Mouse (Mus musculus) limb, embryonic 14.5 days (tissue): ENCODE results near the gene Ntrk1. TPM values are rescaled to one million over a fixed set of nuclear protein-coding genes. Genes with fewer than 3 reads are reported as not detected.

Experiments
- ATAC-seq: fragments of 200-750 bp; cut with Nextera tagmentation; 2 replicates; pipeline ENCODE4 v1.8.0; 2017; ENCODE audit warnings: low read depth, moderate number of reproducible peaks, moderate TSS enrichment; ENCODE audit not compliant: low FRiP score
- DNase-seq: peaks from one replicate; pipeline ENCODE4 v3.0.0-alpha.2; 2015; ENCODE audit warnings: low spot score
- H3K27ac ChIP-seq: fragments of 300-500 bp; sonication (generic); replicated peaks from 2 replicates; pipeline ENCODE4 v1.5.1; 2014; ENCODE audit warnings: low read depth, mild to moderate bottlenecking, low read length, moderate library complexity, mixed read lengths
- H3K27me3 ChIP-seq: fragments of 300-500 bp; sonication (generic); 2 replicates; pipeline ENCODE4 v1.6.1; 2014; ENCODE audit warnings: low read length, mixed read lengths; ENCODE audit not compliant: control insufficient read depth, insufficient read depth
- H3K36me3 ChIP-seq: fragments of 300-500 bp; sonication (generic); 2 replicates; pipeline ENCODE4 v1.6.1; 2014; ENCODE audit warnings: mild to moderate bottlenecking, low read length, moderate library complexity, mixed read lengths; ENCODE audit not compliant: control insufficient read depth, insufficient read depth
- H3K4me1 ChIP-seq: fragments of 300-500 bp; sonication (generic); 2 replicates; pipeline ENCODE4 v1.6.1; 2014; ENCODE audit warnings: antibody characterized with exemption, low read length, mixed read lengths; ENCODE audit not compliant: control insufficient read depth, insufficient read depth
- H3K4me2 ChIP-seq: fragments of 300-500 bp; sonication (generic); replicated peaks from 2 replicates; pipeline ENCODE4 v1.6.1; 2014; ENCODE audit warnings: low read depth, mild to moderate bottlenecking, low read length, moderate library complexity; ENCODE audit not compliant: severe bottlenecking
- H3K4me3 ChIP-seq: fragments of 300-500 bp; sonication (generic); replicated peaks from 2 replicates; pipeline ENCODE4 v1.5.1; 2014; ENCODE audit warnings: low read length
- H3K9ac ChIP-seq: fragments of 300-500 bp; sonication (generic); 2 replicates; pipeline ENCODE4 v1.6.1; 2014; ENCODE audit warnings: mild to moderate bottlenecking, low read depth, low read length, moderate library complexity; ENCODE audit not compliant: severe bottlenecking
- H3K9me3 ChIP-seq: fragments of 300-500 bp; sonication (generic); 2 replicates; pipeline ENCODE4 v1.6.1; 2016; ENCODE audit warnings: low read length; ENCODE audit not compliant: control insufficient read depth
- POLR2A ChIP-seq: fragments of 200-500 bp; IDR thresholded peaks from 2 replicates; pipeline ENCODE4 v1.8.0; 2012; ENCODE audit warnings: inconsistent platforms, mild to moderate bottlenecking, moderate library complexity, borderline replicate concordance; ENCODE audit not compliant: insufficient read depth, insufficient read length; ENCODE audit errors: extremely low read depth
- WGBS: fragments of 180-500 bp; shearing (Covaris S2); extraction: QIAGEN DNeasy Blood & Tissue Kit; methylation state at CpG from one replicate; pipeline ENCODE4 v1.1.7; 2014; 5-methylcytosine and 5-hydroxymethylcytosine counted together
- polyA plus RNA-seq, 2 experiments: library from polyadenylated mRNA; depleted of rRNA in 1 of 2; stranded (reverse) in 1 of 2; unstranded in 1 of 2; fragments of >200 nt; fragmentation: Nextera tagmentation in 1 of 2; extraction: Ambion mirVana in 1 of 2; gene quantifications; 2 replicates each; pipeline versions ENCODE4 v1.2.1 to v1.2.3; 2012 to 2014

Gene Ntrk1
- polyA plus RNA-seq, 2 experiments = 2.1 to 2.7 TPM

DNA sequence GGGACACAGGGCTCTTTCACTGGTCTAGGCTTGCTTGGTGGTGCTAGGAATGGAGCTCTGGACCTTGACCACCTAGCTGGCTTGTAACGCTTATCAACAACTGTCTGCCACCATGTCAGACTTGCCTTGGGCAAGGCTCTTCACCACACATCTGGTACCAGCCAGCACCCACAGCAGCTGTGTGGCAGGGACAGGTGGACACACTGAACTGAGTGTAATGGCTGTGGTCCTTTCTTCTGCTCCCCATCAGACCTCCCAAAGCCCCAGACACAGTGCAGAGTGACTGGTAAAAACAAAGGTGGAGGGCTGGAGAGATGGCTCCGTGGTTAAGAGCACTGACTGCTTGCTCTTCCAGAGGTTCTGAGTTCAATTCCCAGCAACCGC, 28.7 kb downstream of the Ntrk1 start:
- WGBS = 80% methylated on average over 3 of the region's 3 CpGs
- no peak overlapping the region for H3K4me3 ChIP-seq
- no peak for DNase-seq
- H3K4me2 ChIP-seq = no peak overlapping the region
- TF ChIP-seq POLR2A = no peak
- no peak for ATAC-seq
- H3K9me3 ChIP-seq = no peaks in the 10 kb centered on the region
- no peaks in the 10 kb centered on the region for H3K36me3 ChIP-seq
- no peaks in the 10 kb centered on the region for H3K27me3 ChIP-seq
- H3K27ac ChIP-seq = no peak overlapping the region
- H3K9ac ChIP-seq = no peak overlapping the region
- H3K4me1 ChIP-seq = peaks cover 54% of the 10 kb centered on the region

DNA sequence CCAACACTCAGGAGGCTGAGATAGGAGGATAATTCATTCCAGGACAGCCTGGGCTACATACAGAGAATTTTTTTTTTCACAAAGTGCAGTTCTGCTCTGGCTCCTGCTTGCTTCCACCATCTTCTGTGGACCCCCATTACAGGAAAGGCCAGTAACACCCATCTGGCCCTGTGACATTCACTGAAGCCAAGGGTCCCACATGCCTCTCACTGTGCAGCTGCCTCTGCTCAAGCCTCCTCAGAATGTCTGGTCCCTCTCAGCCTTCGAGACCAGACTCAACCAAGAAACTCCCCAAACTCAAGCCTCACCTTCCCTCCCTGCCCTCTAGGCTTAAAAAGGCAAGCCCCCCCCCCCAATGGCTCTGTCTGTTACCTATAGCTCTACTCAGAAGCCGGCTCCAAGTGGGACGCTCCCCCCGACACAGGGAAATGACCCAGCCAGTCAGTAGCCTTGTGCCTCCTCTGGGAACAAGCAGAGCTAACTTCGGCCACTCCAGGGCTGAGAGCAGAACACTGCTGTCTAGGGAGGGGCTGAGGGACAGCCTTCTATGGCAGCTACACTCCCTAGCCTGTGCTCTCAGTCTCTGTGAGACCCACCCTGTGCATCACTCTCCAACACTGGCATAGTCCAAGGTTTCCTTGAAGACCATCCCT, 29.2 kb downstream of the Ntrk1 start:
- Histone ChIP-seq H3K27me3 (no peaks in the 10 kb centered on the region), H3K4me2 (peak overlapping the region; percentile 41; the same call in 1 of the 2 replicates), H3K36me3 (no peaks in the 10 kb centered on the region), H3K9ac (no peak overlapping the region), H3K27ac (peak overlapping the region; percentile 88), H3K9me3 (no peaks in the 10 kb centered on the region), H3K4me1 (peaks cover 56% of the 10 kb centered on the region), H3K4me3 (no peak overlapping the region)
- no peak for TF ChIP-seq POLR2A
- ATAC-seq = no peak
- no peak for DNase-seq
- WGBS = 59% methylated on average over 5 of the region's 5 CpGs

DNA sequence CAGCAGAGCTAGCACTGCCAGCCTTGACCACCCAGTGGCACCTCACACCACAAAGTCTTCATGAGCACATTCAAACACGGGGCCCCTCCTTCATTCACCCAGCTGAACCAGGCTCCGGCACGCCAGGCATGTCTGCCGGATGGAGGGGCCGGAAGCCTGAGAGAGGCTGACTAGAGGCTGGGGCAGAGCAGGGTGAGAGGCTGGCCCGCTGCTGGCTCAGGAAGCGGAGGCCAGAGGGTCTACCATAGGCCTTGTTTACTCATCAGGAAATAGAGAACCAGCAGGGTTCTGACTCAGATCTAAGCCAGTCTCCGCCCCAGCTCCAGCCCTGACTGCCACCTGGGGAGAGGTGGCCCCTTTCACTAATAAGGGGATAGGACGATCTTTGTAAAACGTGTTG, 29.9 kb downstream of the Ntrk1 start:
- Histone ChIP-seq H3K27ac (peak overlapping the region; percentile 88), H3K4me1 (peaks cover 56% of the 10 kb centered on the region), H3K9ac (peak overlapping the region; percentile 25; the same call in 1 of the 2 replicates), H3K4me2 (peak overlapping the region; percentile 41; the same call in 1 of the 2 replicates), H3K27me3 (no peaks in the 10 kb centered on the region), H3K4me3 (no peak overlapping the region), H3K9me3 (no peaks in the 10 kb centered on the region), H3K36me3 (no peaks in the 10 kb centered on the region)
- TF ChIP-seq POLR2A = no peak
- ATAC-seq = no peak
- 9% methylated on average over 10 of the region's 10 CpGs for WGBS
- DNase-seq = no peak

DNA sequence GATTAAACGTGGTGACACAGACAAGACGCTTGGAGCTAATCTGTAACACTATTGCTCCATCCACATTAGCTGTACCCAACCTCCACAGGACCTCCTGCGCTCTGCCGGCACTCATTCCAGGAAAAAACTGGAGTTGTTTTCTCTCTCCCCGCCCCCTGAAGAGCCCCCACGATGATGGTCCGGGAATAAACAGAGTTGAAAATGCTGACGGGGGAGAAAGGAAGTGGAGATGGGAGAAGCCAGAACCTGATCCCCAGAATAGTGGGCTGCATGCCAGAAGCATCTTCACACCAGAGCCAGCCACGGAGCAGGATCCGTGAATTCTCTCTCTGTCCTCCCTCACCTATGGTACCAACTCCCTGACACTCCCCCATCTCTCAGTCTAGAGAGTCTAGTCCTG, 30.5 kb downstream of the Ntrk1 start:
- H3K4me3 ChIP-seq = no peak overlapping the region
- peak; percentile 52 for DNase-seq
- 23% methylated on average over 10 of the region's 10 CpGs for WGBS
- peak; percentile 2; the same call in 1 of the 2 replicates for ATAC-seq
- no peaks in the 10 kb centered on the region for H3K27me3 ChIP-seq
- H3K4me1 ChIP-seq = peaks cover 56% of the 10 kb centered on the region
- peaks cover under 1% of the 10 kb centered on the region; the same call in 1 of the 2 replicates for H3K36me3 ChIP-seq
- peak overlapping the region; percentile 41 for H3K4me2 ChIP-seq
- H3K9me3 ChIP-seq = no peaks in the 10 kb centered on the region
- H3K27ac ChIP-seq = peak overlapping the region; percentile 88
- no peak for TF ChIP-seq POLR2A
- 0 out of 2 replicates have a peak overlapping the region, but pooled peaks have one; percentile 38 for H3K9ac ChIP-seq

DNA sequence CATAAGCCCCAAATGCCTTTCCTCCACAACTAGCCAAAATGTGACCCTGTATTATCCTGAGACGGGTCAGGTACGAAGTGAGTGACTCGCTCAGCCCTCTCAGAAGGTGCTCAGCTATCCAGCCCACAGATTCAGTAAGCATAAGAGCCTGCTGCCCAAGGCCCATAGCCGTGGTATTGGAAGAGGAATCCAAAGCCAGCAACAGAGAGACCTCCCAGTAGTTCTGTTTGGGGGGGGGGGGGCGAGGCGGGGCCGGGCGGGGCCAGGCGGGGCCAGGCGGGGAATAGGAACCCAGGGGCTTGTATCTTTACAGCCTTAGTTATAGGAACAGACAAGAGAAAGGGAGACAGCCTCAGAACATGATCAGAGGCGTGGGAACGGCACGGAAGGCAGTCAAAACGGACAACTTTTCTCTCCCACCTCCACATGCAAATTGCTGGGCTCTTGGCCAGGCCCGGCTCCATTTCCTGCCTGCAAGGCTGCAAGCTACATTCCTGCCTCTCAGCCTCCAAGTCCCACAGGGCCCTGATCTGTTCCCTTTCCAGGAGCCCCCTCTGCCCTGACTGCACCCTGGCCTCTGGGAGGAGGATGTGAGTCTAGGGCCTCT, 31.2 kb downstream of the Ntrk1 start:
- peaks cover 5% of the 10 kb centered on the region for H3K36me3 ChIP-seq
- peak overlapping the region; percentile 38 for H3K9ac ChIP-seq
- peak overlapping the region; percentile 11; the same call in 1 of the 2 replicates for H3K4me3 ChIP-seq
- H3K4me1 ChIP-seq = peaks cover 56% of the 10 kb centered on the region
- 8% methylated on average over 15 of the region's 15 CpGs for WGBS
- peak overlapping the region; percentile 41 for H3K4me2 ChIP-seq
- H3K27me3 ChIP-seq = no peaks in the 10 kb centered on the region
- ATAC-seq = peak; percentile 74
- no peak for TF ChIP-seq POLR2A
- H3K27ac ChIP-seq = peak overlapping the region; percentile 88
- H3K9me3 ChIP-seq = no peaks in the 10 kb centered on the region
- peak; percentile 89 for DNase-seq
